Mouse (Mus musculus): Measurements from ENCODE around the gene Gm49352.
"Not testable (repeated sequence)": the region's sequence is repeated elsewhere in the genome, so short reads cannot be mapped to it uniquely, and the experiment has no call there.

Gene Gm49352

DNA sequence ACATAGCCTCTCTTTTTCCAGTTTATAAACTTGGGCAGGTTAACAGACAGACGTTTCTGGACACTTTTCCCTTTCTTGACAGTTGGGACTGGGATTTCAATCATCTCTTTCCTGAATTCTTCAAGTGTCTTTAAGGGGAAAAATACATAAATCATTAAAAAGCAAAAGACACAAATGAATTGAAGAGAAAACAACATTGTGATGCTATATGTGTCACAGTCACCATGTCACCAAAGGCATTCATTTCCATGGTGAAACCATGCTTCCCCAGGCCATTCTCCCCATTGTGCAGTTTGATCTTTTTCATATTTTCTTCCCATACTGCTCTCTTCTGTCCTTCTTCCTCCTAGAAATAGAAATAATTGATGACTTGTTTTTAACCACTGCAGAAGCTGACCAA is at the start of gene Gm49352:
Gm49352 (minus strand) TSS at position 101 of the 400 bp plus-strand sequence.
- DNase-seq (ENCODE audit: low read depth, low spot score), result not testable (repeated sequence)

GRCm38 (mm10) chr13:61570027-61570426 is 2.1 kb upstream of the Gm49352 start, which contains the start of gene Cts3:
TSS of gene Cts3 (minus strand) at chr13:61570127.
- no peak for DNase-seq (ENCODE audit: low read depth, low spot score)

GRCm38 (mm10) chr13:61541631-61542030 is 26.3 kb downstream of the Gm49352 start, which contains the start of gene Ctsm:
TSS of gene Ctsm (minus strand) at chr13:61541839.
- DNase-seq (ENCODE audit: low read depth, low spot score), result no peak

Measured in brain, embryonic 18.5 days (tissue).